Comparison of ENCODE assay signal across 12 mouse cellular contexts in the genomic region with DNA sequence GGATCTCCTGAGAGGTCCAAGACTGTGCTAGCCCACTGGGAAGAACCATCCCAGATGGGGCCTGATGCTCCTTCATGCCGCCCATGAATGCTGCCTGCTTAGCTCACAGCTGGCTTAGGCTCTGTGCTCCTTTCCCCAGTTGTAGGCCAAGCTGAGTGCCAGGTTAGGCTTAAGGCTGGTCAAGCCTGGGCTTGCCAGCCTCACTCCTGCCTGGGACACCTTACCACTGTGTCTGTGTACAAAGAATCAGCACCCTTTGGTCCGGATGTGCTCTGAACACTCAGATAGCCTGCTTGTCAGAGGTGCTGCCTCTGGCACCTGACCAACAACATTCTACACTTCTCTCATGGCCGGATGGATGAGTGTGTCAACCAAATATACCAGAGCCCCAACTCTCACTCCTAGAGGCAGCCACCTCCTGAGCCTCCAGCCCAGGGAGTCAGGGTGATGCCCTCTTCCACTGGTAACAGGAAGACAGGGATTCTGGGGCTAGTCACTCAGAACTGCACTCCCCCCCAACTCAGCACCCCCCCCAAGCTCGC. TPM values are rescaled to one million over a fixed set of nuclear protein-coding genes. Genes with fewer than 3 reads are reported as not detected.
DNase-seq lines count a peak whose midpoint lies in the region; ATAC-seq and TF ChIP-seq lines count a peak whose summit lies in the region.
"Had no signal": no experiment of that assay in that cellular context is flagged by ENCODE, and none has a peak within 500 bp of the region (broad histone marks: within the 10 kb centered on the region; RNA-seq: fewer than 3 reads in every experiment).

No protein-coding gene starts in this region.

- no peaks in the 10 kb centered on the region for H3K27me3 ChIP-seq in kidney, embryonic 15.5 days
- no peaks in the 10 kb centered on the region for H3K27me3 ChIP-seq in limb, embryonic 10.5 days (ENCODE audit: low read depth, poor library complexity, severe bottlenecking)
- H3K27me3 ChIP-seq in thymus, adult 2 months (ENCODE audit: control insufficient read depth, insufficient read depth, low read length): no peaks in the 10 kb centered on the region

- H3K9ac ChIP-seq in kidney, embryonic 15.5 days: no peak overlapping the region
- H3K9ac ChIP-seq: neural tube, embryonic 12.5 days had no signal

- DNase-seq in kidney, postnatal 36 days: no peak
- DNase-seq in 3T3-L1 (ENCODE audit: low read depth, low spot score) (peak; percentile 72), 416B (ENCODE audit: low read depth) (peak; percentile 19)
- no peak for DNase-seq in limb, embryonic 10.5 days (ENCODE audit: low spot score)
- no peak for DNase-seq in thymus, adult 2 months
- no peak for DNase-seq in left cerebral cortex, adult 18-20 months (ENCODE audit: low spot score in 2 of 2)
- DNase-seq: embryo, embryonic 11 days had no signal

- no peak for TF ChIP-seq POLR2A in thymus, adult 2 months (IDR thresholded peaks at IDR 0.05; ENCODE audit: control insufficient read depth, extremely low read depth, insufficient read depth, low read length, poor library complexity)

- WGBS in kidney, embryonic 15.5 days: 58% methylated on average over 4 of the region's 4 CpGs
- 80% methylated on average over 4 of the region's 4 CpGs for WGBS in limb, embryonic 10.5 days
- 89% methylated on average over 4 of the region's 4 CpGs for WGBS in thymus, adult 2 months

- H3K36me3 ChIP-seq in kidney, embryonic 15.5 days: no peaks in the 10 kb centered on the region
- H3K36me3 ChIP-seq in limb, embryonic 10.5 days: no peaks in the 10 kb centered on the region
- no peaks in the 10 kb centered on the region for H3K36me3 ChIP-seq in thymus, adult 2 months (ENCODE audit: control insufficient read depth, insufficient read depth, low read length)
- H3K36me3 ChIP-seq: G1E; neural tube, embryonic 12.5 days had no signal

- ATAC-seq in kidney, embryonic 15.5 days (replicated peaks; ENCODE audit: low FRiP score): 0 out of 2 replicates have a peak, but pooled peaks have one; percentile 3
- ATAC-seq: forebrain, embryonic 16.5 days had no signal

- 0 out of 2 replicates have a peak overlapping the region, but pooled peaks have one; percentile 23 for H3K27ac ChIP-seq in kidney, embryonic 15.5 days
- peak overlapping the region; percentile 71 for H3K27ac ChIP-seq in limb, embryonic 10.5 days
- no peak overlapping the region for H3K27ac ChIP-seq in thymus, adult 2 months (ENCODE audit: control insufficient read depth, insufficient read depth, low read length)
- H3K27ac ChIP-seq: neural tube, embryonic 12.5 days had no signal

- no peaks in the 10 kb centered on the region for H3K9me3 ChIP-seq in kidney, embryonic 15.5 days (replicated peaks)
- H3K9me3 ChIP-seq in limb, embryonic 10.5 days (replicated peaks): no peaks in the 10 kb centered on the region
- H3K9me3 ChIP-seq: G1E; neural tube, embryonic 12.5 days had no signal

- H3K4me1 ChIP-seq in kidney, embryonic 15.5 days: peaks cover 65% of the 10 kb centered on the region
- H3K4me1 ChIP-seq in limb, embryonic 10.5 days: peaks cover 57% of the 10 kb centered on the region
- no peaks in the 10 kb centered on the region for H3K4me1 ChIP-seq in thymus, adult 2 months (replicated peaks; ENCODE audit: control insufficient read depth, insufficient read depth, low read length)

- TF ChIP-seq CTCF in thymus, adult 2 months (IDR thresholded peaks at IDR 0.05; ENCODE audit: borderline replicate concordance, control insufficient read depth, extremely low read depth, insufficient read depth, low read length, poor library complexity): no peak

- H3K4me2 ChIP-seq in kidney, embryonic 15.5 days: no peak overlapping the region
- H3K4me2 ChIP-seq: midbrain, embryonic 11.5 days; neural tube, embryonic 12.5 days had no signal

- H3K4me3 ChIP-seq in kidney, embryonic 15.5 days (replicated peaks): no peak overlapping the region
- no peak overlapping the region for H3K4me3 ChIP-seq in limb, embryonic 10.5 days
- no peak overlapping the region for H3K4me3 ChIP-seq in thymus, adult 2 months (ENCODE audit: control insufficient read depth, insufficient read depth, low read length)
- H3K4me3 ChIP-seq: neural tube, embryonic 12.5 days had no signal

RNA-seq across cellular contexts. Expression of a gene that starts 15.0 kb away (rescaled TPM):
- polyA plus RNA-seq in kidney, embryonic 15.5 days (2015; fragmentation: Nextera tagmentation; extraction: Ambion mirVana): 3.1 and 3.7 TPM in 2 replicates
- 1.8 and 2.2 TPM in 2 replicates for polyA plus RNA-seq in limb, embryonic 10.5 days (2016; fragmentation: Nextera tagmentation; extraction: Ambion mirVana)
- 3.0 and 3.2 TPM in 2 replicates for polyA plus RNA-seq in thymus, adult 2 months (2012; rRNA removed)
- 10 to 100 TPM; 82.5 to 83.4 TPM for total RNA-seq in left cerebral cortex, adult 18-20 months (2021)
- polyA plus RNA-seq: G1E had no signal

RNA-seq across cellular contexts. Expression of a gene that starts 49.1 kb away (rescaled TPM):
- 3.3 and 4.2 TPM in 2 replicates for polyA plus RNA-seq in kidney, embryonic 15.5 days (2015; fragmentation: Nextera tagmentation; extraction: Ambion mirVana)
- polyA plus RNA-seq in limb, embryonic 10.5 days (2016; fragmentation: Nextera tagmentation; extraction: Ambion mirVana): 6.8 and 8.4 TPM in 2 replicates
- 2.7 and 4.9 TPM in 2 replicates for polyA plus RNA-seq in thymus, adult 2 months (2012; rRNA removed)
- total RNA-seq in left cerebral cortex, adult 18-20 months (2021): 10 to 100 TPM; 14.1 to 17.2 TPM
- polyA plus RNA-seq: G1E had no signal

Comparison
In these comparisons a context has a peak if more than half of its experiments do, and no peak if none do; other contexts are left out.
1. DNase-seq: peak in 3T3-L1 (single experiment) and 416B (single experiment); none in kidney, postnatal 36 days (0 of 2), limb, embryonic 10.5 days (single experiment), thymus, adult 2 months (single experiment) and left cerebral cortex, adult 18-20 months (0 of 2).